Mouse (Mus musculus) neural tube, embryonic 13.5 days (tissue): Measurements from ENCODE around the gene Synrg. TPM values are rescaled to one million over a fixed set of nuclear protein-coding genes. Genes with fewer than 3 reads are reported as not detected.

Source experiments
- polyA plus RNA-seq: library from polyadenylated mRNA; unstranded; fragments of >200 nt; fragmentation: Nextera tagmentation; extraction: Ambion mirVana; gene quantifications from 2 replicates; pipeline ENCODE4 v1.2.1, GENCODE M21; 2015

The Synrg gene
- polyA plus RNA-seq, 1 experiment from 2014 or later, result 23.2 TPM

Other genes starting within 250 kb of the Synrg start
- not detected in 2 replicates for gene Wfdc21, start 217.5 kb upstream of the Synrg start, polyA plus RNA-seq
- 32.7 and 35.5 TPM in 2 replicates for gene Heatr6, start 210.7 kb upstream of the Synrg start, polyA plus RNA-seq
- gene Hnf1b, start 114.4 kb upstream of the Synrg start, polyA plus RNA-seq, result 0.32 and 0.33 TPM in 2 replicates
- 27.7 and 28.4 TPM in 2 replicates for gene Ddx52, start 22.4 kb upstream of the Synrg start, polyA plus RNA-seq
- 8.7 and 10.4 TPM in 2 replicates for gene Dusp14, start 104.8 kb downstream of the Synrg start, polyA plus RNA-seq
- gene Tada2a, start 165.2 kb downstream of the Synrg start, polyA plus RNA-seq, result 27.7 and 28.4 TPM in 2 replicates
- 19.8 and 22.6 TPM in 2 replicates for gene Acaca, start 165.2 kb downstream of the Synrg start, polyA plus RNA-seq
- gene Gm11437, start 203.0 kb downstream of the Synrg start, polyA plus RNA-seq, result 0.15 TPM in 1 of 2 replicates, not detected in the other